Mouse (Mus musculus): ENCODE measurements around the gene Pramel7. TPM values are rescaled to one million over a fixed set of nuclear protein-coding genes. Genes with fewer than 3 reads are reported as not detected.
"Not testable (repeated sequence)": the region's sequence is repeated elsewhere in the genome, so short reads cannot be mapped to it uniquely, and the experiment has no call there.

Gene Pramel7
- total RNA-seq (2021) = not detected
- long read RNA-seq, experiment 1 = 0 reads
- long read RNA-seq, experiment 2 = 0 reads

GRCm38 (mm10) chr2:87496993-87497392, at the start of gene Pramel7:
Gene Pramel7 (minus strand): TSS chr2:87497093.
- not testable (repeated sequence) for DNase-seq (ENCODE audit: low spot score)

- no peak for DNase-seq (ENCODE audit: low spot score)
Observed at GRCm38 (mm10) chr2:87545442-87545841, 48.5 kb upstream of the Pramel7 start, which contains the start of gene Olfr1128. Gene Olfr1128 (minus strand): TSS chr2:87545542.

GRCm38 (mm10) chr2:87534826-87535225, 37.9 kb upstream of the Pramel7 start:
- no peak for DNase-seq (ENCODE audit: low spot score)

- no peak for DNase-seq (ENCODE audit: low spot score)
Observed at GRCm38 (mm10) chr2:87531496-87531895, 34.6 kb upstream of the Pramel7 start, which contains the start of gene Olfr153. Gene Olfr153 (plus strand): TSS chr2:87531796.

GRCm38 (mm10) chr2:87525899-87526616, 29.2 kb upstream of the Pramel7 start:
- DNase-seq (ENCODE audit: low spot score) = not testable (repeated sequence)

GRCm38 (mm10) chr2:87520651-87521050, 23.8 kb upstream of the Pramel7 start:
- no peak for DNase-seq (ENCODE audit: low spot score)

GRCm38 (mm10) chr2:87516581-87516980, 19.7 kb upstream of the Pramel7 start:
- no peak for DNase-seq (ENCODE audit: low spot score)

GRCm38 (mm10) chr2:87515457-87516060, 18.7 kb upstream of the Pramel7 start:
- DNase-seq (ENCODE audit: low spot score) = no peak

GRCm38 (mm10) chr2:87515046-87515445, 18.2 kb upstream of the Pramel7 start:
- DNase-seq (ENCODE audit: low spot score) = no peak

- DNase-seq (ENCODE audit: low spot score) = no peak
Observed at GRCm38 (mm10) chr2:87506265-87506664, 9.4 kb upstream of the Pramel7 start, which contains the start of gene Pramel6. Gene Pramel6 (plus strand): TSS chr2:87506565.

GRCm38 (mm10) chr2:87482276-87482675, 14.6 kb downstream of the Pramel7 start:
- DNase-seq (ENCODE audit: low spot score) = no peak

- no peak for DNase-seq (ENCODE audit: low spot score)
Observed at GRCm38 (mm10) chr2:87481158-87481557, 15.7 kb downstream of the Pramel7 start.

GRCm38 (mm10) chr2:87480207-87480606, 16.7 kb downstream of the Pramel7 start:
- DNase-seq (ENCODE audit: low spot score) = no peak

- no peak for DNase-seq (ENCODE audit: low spot score)
Observed at GRCm38 (mm10) chr2:87461769-87462168, 35.1 kb downstream of the Pramel7 start.

GRCm38 (mm10) chr2:87453662-87454061, 43.2 kb downstream of the Pramel7 start, which contains the start of gene Olfr1126:
Gene Olfr1126 (plus strand): TSS chr2:87453962.
- DNase-seq (ENCODE audit: low spot score) = no peak

Other genes starting within 250 kb of the Pramel7 start
- not detected for gene Olfr1115, start 249.1 kb downstream of the Pramel7 start, total RNA-seq (2021)
- gene Olfr1116, start 229.6 kb downstream of the Pramel7 start, total RNA-seq (2021) = not detected
- not detected for gene Olfr1118, start 189.5 kb downstream of the Pramel7 start, total RNA-seq (2021)
- gene Olfr1120, start 142.3 kb downstream of the Pramel7 start, total RNA-seq (2021) = not detected
- not detected for gene Olfr1121, start 127.2 kb downstream of the Pramel7 start, total RNA-seq (2021)
- under 1 TPM in 1 of 2 experiments, not detected in 1; 0.05 TPM for gene Olfr1122, start 111.2 kb downstream of the Pramel7 start, total RNA-seq (2021)
- gene Olfr1123, start 80.5 kb downstream of the Pramel7 start, total RNA-seq (2021) = not detected
- not detected for gene Olfr1124, start 66.8 kb downstream of the Pramel7 start, total RNA-seq (2021)
- not detected for gene Olfr1126, start 43.1 kb downstream of the Pramel7 start, total RNA-seq (2021)
- not detected for gene Pramel6, start 9.5 kb upstream of the Pramel7 start, total RNA-seq (2021)
- not detected for gene Olfr153, start 34.7 kb upstream of the Pramel7 start, total RNA-seq (2021)
- not detected for gene Olfr1128, start 48.4 kb upstream of the Pramel7 start, total RNA-seq (2021)
- gene Olfr1129, start 76.8 kb upstream of the Pramel7 start, total RNA-seq (2021) = not detected
- not detected for gene Olfr1130, start 109.1 kb upstream of the Pramel7 start, total RNA-seq (2021)
- gene Olfr1131, start 130.0 kb upstream of the Pramel7 start, total RNA-seq (2021) = not detected
- not detected for gene Olfr1132, start 140.4 kb upstream of the Pramel7 start, total RNA-seq (2021)
- not detected for gene Olfr1133, start 150.3 kb upstream of the Pramel7 start, total RNA-seq (2021)
- gene Olfr1134, start 161.4 kb upstream of the Pramel7 start, total RNA-seq (2021) = not detected
- gene Olfr1135, start 176.6 kb upstream of the Pramel7 start, total RNA-seq (2021) = not detected
- not detected for gene Olfr1136, start 196.9 kb upstream of the Pramel7 start, total RNA-seq (2021)
- gene Olfr1137, start 216.1 kb upstream of the Pramel7 start, total RNA-seq (2021) = not detected
- not detected for gene Olfr1138, start 242.9 kb upstream of the Pramel7 start, total RNA-seq (2021)
- gene Olfr1140, start 246.7 kb upstream of the Pramel7 start, total RNA-seq (2021) = not detected